Mouse (Mus musculus) limb, embryonic 14.5 days (tissue): Measurements from ENCODE around the gene Gtpbp1. TPM values are rescaled to one million over a fixed set of nuclear protein-coding genes. Genes with fewer than 3 reads are reported as not detected.

Source experiments
- ATAC-seq: fragments of 200-750 bp; cut with Nextera tagmentation; 2 replicates; pipeline ENCODE4 v1.8.0; 2017; ENCODE audit warnings: low read depth, moderate number of reproducible peaks, moderate TSS enrichment; ENCODE audit not compliant: low FRiP score
- DNase-seq: peaks from one replicate; pipeline ENCODE4 v3.0.0-alpha.2; 2015; ENCODE audit warnings: low spot score
- H3K27ac ChIP-seq: fragments of 300-500 bp; sonication (generic); replicated peaks from 2 replicates; pipeline ENCODE4 v1.5.1; 2014; ENCODE audit warnings: low read depth, mild to moderate bottlenecking, low read length, moderate library complexity, mixed read lengths
- H3K27me3 ChIP-seq: fragments of 300-500 bp; sonication (generic); 2 replicates; pipeline ENCODE4 v1.6.1; 2014; ENCODE audit warnings: low read length, mixed read lengths; ENCODE audit not compliant: control insufficient read depth, insufficient read depth
- H3K36me3 ChIP-seq: fragments of 300-500 bp; sonication (generic); 2 replicates; pipeline ENCODE4 v1.6.1; 2014; ENCODE audit warnings: mild to moderate bottlenecking, low read length, moderate library complexity, mixed read lengths; ENCODE audit not compliant: control insufficient read depth, insufficient read depth
- H3K4me1 ChIP-seq: fragments of 300-500 bp; sonication (generic); 2 replicates; pipeline ENCODE4 v1.6.1; 2014; ENCODE audit warnings: antibody characterized with exemption, low read length, mixed read lengths; ENCODE audit not compliant: control insufficient read depth, insufficient read depth
- H3K4me2 ChIP-seq: fragments of 300-500 bp; sonication (generic); replicated peaks from 2 replicates; pipeline ENCODE4 v1.6.1; 2014; ENCODE audit warnings: low read depth, mild to moderate bottlenecking, low read length, moderate library complexity; ENCODE audit not compliant: severe bottlenecking
- H3K4me3 ChIP-seq: fragments of 300-500 bp; sonication (generic); replicated peaks from 2 replicates; pipeline ENCODE4 v1.5.1; 2014; ENCODE audit warnings: low read length
- H3K9ac ChIP-seq: fragments of 300-500 bp; sonication (generic); 2 replicates; pipeline ENCODE4 v1.6.1; 2014; ENCODE audit warnings: mild to moderate bottlenecking, low read depth, low read length, moderate library complexity; ENCODE audit not compliant: severe bottlenecking
- H3K9me3 ChIP-seq: fragments of 300-500 bp; sonication (generic); 2 replicates; pipeline ENCODE4 v1.6.1; 2016; ENCODE audit warnings: low read length; ENCODE audit not compliant: control insufficient read depth
- POLR2A ChIP-seq: fragments of 200-500 bp; IDR thresholded peaks from 2 replicates; pipeline ENCODE4 v1.8.0; 2012; ENCODE audit warnings: inconsistent platforms, mild to moderate bottlenecking, moderate library complexity, borderline replicate concordance; ENCODE audit not compliant: insufficient read depth, insufficient read length; ENCODE audit errors: extremely low read depth
- WGBS: fragments of 180-500 bp; shearing (Covaris S2); extraction: QIAGEN DNeasy Blood & Tissue Kit; methylation state at CpG from one replicate; pipeline ENCODE4 v1.1.7; 2014; 5-methylcytosine and 5-hydroxymethylcytosine counted together
- polyA plus RNA-seq, 2 experiments: library from polyadenylated mRNA; depleted of rRNA in 1 of 2; stranded (reverse) in 1 of 2; unstranded in 1 of 2; fragments of >200 nt; fragmentation: Nextera tagmentation in 1 of 2; extraction: Ambion mirVana in 1 of 2; gene quantifications; 2 replicates each; pipeline versions ENCODE4 v1.2.1 to v1.2.3; 2012 to 2014

The Gtpbp1 gene
- polyA plus RNA-seq, 2 experiments = 32.6 to 39.6 TPM

GRCm38 (mm10) chr15:79651481-79651880 lies 39.2 kb upstream of the Gtpbp1 start:
- WGBS = 76% methylated on average over 4 of the region's 4 CpGs
- ATAC-seq (no peak), DNase-seq (no peak)
- Histone ChIP-seq H3K36me3 (peaks cover 6% of the 10 kb centered on the region; the same call in 1 of the 2 replicates), H3K9me3 (peaks cover 5% of the 10 kb centered on the region; the same call in 1 of the 2 replicates), H3K9ac (no peak overlapping the region), H3K27ac (no peak overlapping the region), H3K4me2 (no peak overlapping the region), H3K4me3 (no peak overlapping the region), H3K4me1 (no peaks in the 10 kb centered on the region), H3K27me3 (no peaks in the 10 kb centered on the region)
- no peak for TF ChIP-seq POLR2A

GRCm38 (mm10) chr15:79656451-79656850 lies 34.2 kb upstream of the Gtpbp1 start:
- Histone ChIP-seq H3K4me2 (no peak overlapping the region), H3K4me3 (no peak overlapping the region), H3K9me3 (peaks cover 4% of the 10 kb centered on the region; the same call in 1 of the 2 replicates), H3K4me1 (peaks cover 6% of the 10 kb centered on the region; the same call in 1 of the 2 replicates), H3K36me3 (0 out of 2 replicates have a peak, but pooled peaks cover 3% of the 10 kb centered on the region), H3K27me3 (no peaks in the 10 kb centered on the region), H3K27ac (no peak overlapping the region), H3K9ac (no peak overlapping the region)
- no peak for ATAC-seq
- TF ChIP-seq POLR2A = no peak
- DNase-seq = no peak
- 92% methylated on average over 14 of the region's 14 CpGs for WGBS

GRCm38 (mm10) chr15:79657837-79658530 lies 32.7 kb upstream of the Gtpbp1 start:
- ATAC-seq (0 out of 2 replicates have a peak, but pooled peaks have one; percentile 13), DNase-seq (peak; percentile 95)
- H3K27ac ChIP-seq = peak overlapping the region; percentile 95
- H3K4me1 ChIP-seq = peaks cover 6% of the 10 kb centered on the region; the same call in 1 of the 2 replicates
- no peaks in the 10 kb centered on the region for H3K27me3 ChIP-seq
- H3K4me2 ChIP-seq = peak overlapping the region; percentile 87
- TF ChIP-seq POLR2A = no peak
- H3K36me3 ChIP-seq = no peaks in the 10 kb centered on the region; the same call in 1 of the 2 replicates
- 4% methylated on average over 16 of the region's 16 CpGs for WGBS
- peak overlapping the region; percentile 74 for H3K9ac ChIP-seq
- H3K4me3 ChIP-seq = peak overlapping the region; percentile 83
- H3K9me3 ChIP-seq = no peaks in the 10 kb centered on the region

GRCm38 (mm10) chr15:79658531-79659375 lies 31.9 kb upstream of the Gtpbp1 start, which contains the start of the genes Fam227a and Cby1:
Gene Fam227a, minus strand, starts transcription at chr15:79658956.
Gene Cby1, plus strand, starts transcription at chr15:79659199.
- Histone ChIP-seq H3K4me2 (peak within 1 kb of the TSS; percentile 87), H3K27me3 (no peaks in the 10 kb centered on the region), H3K36me3 (no peaks in the 10 kb centered on the region; the same call in 1 of the 2 replicates), H3K9ac (peak within 1 kb of the TSS; percentile 74), H3K27ac (peak within 1 kb of the TSS; percentile 95), H3K9me3 (no peaks in the 10 kb centered on the region), H3K4me3 (peak within 1 kb of the TSS; percentile 83), H3K4me1 (peaks cover 6% of the 10 kb centered on the region; the same call in 1 of the 2 replicates)
- WGBS = under 1% methylated on average over 55 of the region's 55 CpGs
- TF ChIP-seq POLR2A = 0 out of 2 replicates have a peak, but pooled peaks have one; percentile 59
- ATAC-seq (peak; percentile 89), DNase-seq (peak; percentile 96)

- Histone ChIP-seq H3K36me3 (peaks cover 16% of the 10 kb centered on the region), H3K9ac (no peak overlapping the region), H3K27ac (no peak overlapping the region), H3K9me3 (no peaks in the 10 kb centered on the region), H3K4me3 (no peak overlapping the region), H3K4me2 (no peak overlapping the region), H3K4me1 (peaks cover 6% of the 10 kb centered on the region; the same call in 1 of the 2 replicates), H3K27me3 (no peaks in the 10 kb centered on the region)
- DNase-seq (no peak), ATAC-seq (no peak)
- no peak for TF ChIP-seq POLR2A
- 73% methylated on average over 4 of the region's 4 CpGs for WGBS
Measured at GRCm38 (mm10) chr15:79661852-79662251, 28.8 kb upstream of the Gtpbp1 start.
